In genomic region chr1:190500106-190500505, GRCm38 (mm10) we compare ENCODE assay signal across 21 mouse cellular contexts.
DNase-seq lines count a peak whose midpoint lies in the region; ATAC-seq and TF ChIP-seq lines count a peak whose summit lies in the region.
"Had no signal": no experiment of that assay in that cellular context is flagged by ENCODE, and none has a peak within 500 bp of the region (broad histone marks: within the 10 kb centered on the region; RNA-seq: fewer than 3 reads in every experiment).

No protein-coding gene starts in this region.

- H3K27ac ChIP-seq in lung, embryonic 14.5 days (ENCODE audit: low read depth) = no peak overlapping the region
- H3K27ac ChIP-seq: embryonic facial prominence, embryonic 12.5 days; forebrain, embryonic 10.5 days; forebrain, embryonic 12.5 days had no signal

- H3K9ac ChIP-seq in lung, embryonic 14.5 days = no peak overlapping the region
- H3K9ac ChIP-seq: embryonic facial prominence, embryonic 12.5 days; forebrain, embryonic 12.5 days had no signal

- H3K27me3 ChIP-seq in lung, embryonic 14.5 days (ENCODE audit: insufficient read depth, low read length) = no peaks in the 10 kb centered on the region
- H3K27me3 ChIP-seq: forebrain, embryonic 12.5 days had no signal

- no peaks in the 10 kb centered on the region for H3K36me3 ChIP-seq in lung, embryonic 14.5 days (ENCODE audit: insufficient read depth)
- H3K36me3 ChIP-seq: embryonic facial prominence, embryonic 12.5 days; forebrain, embryonic 10.5 days; forebrain, embryonic 12.5 days had no signal

- 81% methylated on average over 8 of the region's 8 CpGs for WGBS in lung, embryonic 14.5 days

- peak; percentile 27 to 44 for DNase-seq in cerebellum, postnatal 14 days
- DNase-seq in cerebellum, adult 9-11 months = no peak
- DNase-seq in gastrocnemius, postnatal 10 days = peak; percentile 40
- no peak for DNase-seq in gastrocnemius, postnatal 36 days
- DNase-seq in heart, adult 11 months = peak; percentile 55
- DNase-seq in heart, postnatal 4 days = no peak
- DNase-seq in lung, embryonic 14.5 days = peak; percentile 10
- no peak for DNase-seq in lung, adult 18-20 months
- DNase-seq: adrenal gland, adult 2 months; adrenal gland, postnatal 10 days; adrenal gland, postnatal 25 days; cerebellum, adult 11 months; cerebellum, adult 18-20 months; cerebellum, adult 8-10 months; embryo, embryonic 11 days had no signal

- TF ChIP-seq CTCF in lung, embryonic 14.5 days (IDR thresholded peaks at IDR 0.05; ENCODE audit: low read depth) = no peak

- no peak for ATAC-seq in lung, embryonic 14.5 days (ENCODE audit: insufficient read depth)
- ATAC-seq: forebrain, embryonic 14.5 days; forebrain, embryonic 16.5 days had no signal

- H3K9me3 ChIP-seq in lung, embryonic 14.5 days (ENCODE audit: low read depth, low read length) = no peaks in the 10 kb centered on the region
- H3K9me3 ChIP-seq: embryonic facial prominence, embryonic 12.5 days; forebrain, embryonic 10.5 days; forebrain, embryonic 12.5 days had no signal

- intact Hi-C loops in gastrocnemius, postnatal 36 days (cut with DNase I) = no loop called here

- no peak overlapping the region for H3K4me2 ChIP-seq in lung, embryonic 14.5 days
- H3K4me2 ChIP-seq: embryonic facial prominence, embryonic 12.5 days; forebrain, embryonic 12.5 days had no signal

- H3K4me1 ChIP-seq in lung, embryonic 14.5 days (ENCODE audit: insufficient read depth) = no peaks in the 10 kb centered on the region
- H3K4me1 ChIP-seq: embryonic facial prominence, embryonic 12.5 days; forebrain, embryonic 10.5 days; forebrain, embryonic 12.5 days had no signal

- no peak overlapping the region for H3K4me3 ChIP-seq in lung, embryonic 14.5 days (ENCODE audit: low read depth, low read length)
- H3K4me3 ChIP-seq: embryonic facial prominence, embryonic 12.5 days; erythroblast, embryonic 14.5 days; forebrain, embryonic 10.5 days; forebrain, embryonic 12.5 days had no signal

Comparison
In these comparisons a context has a peak if more than half of its experiments do, and no peak if none do; other contexts are left out.
1. DNase-seq: peak in cerebellum, postnatal 14 days (2 of 2), gastrocnemius, postnatal 10 days (single experiment), heart, adult 11 months (single experiment) and lung, embryonic 14.5 days (single experiment); none in cerebellum, adult 9-11 months (single experiment), gastrocnemius, postnatal 36 days (0 of 2), heart, postnatal 4 days (single experiment) and lung, adult 18-20 months (0 of 2).